Mouse (Mus musculus): ENCODE measurements around the gene Plac9a.

GRCm38 (mm10) chr14:25867834-25868233, 35.1 kb downstream of the Plac9a start:
- TF ChIP-seq CTCF (IDR thresholded peaks at IDR 0.05; ENCODE audit: low read depth, low read length) (no peak), POLR2A (IDR thresholded peaks at IDR 0.05; ENCODE audit: extremely low read depth, insufficient read depth, low read length) (no peak)
